In the genomic region with DNA sequence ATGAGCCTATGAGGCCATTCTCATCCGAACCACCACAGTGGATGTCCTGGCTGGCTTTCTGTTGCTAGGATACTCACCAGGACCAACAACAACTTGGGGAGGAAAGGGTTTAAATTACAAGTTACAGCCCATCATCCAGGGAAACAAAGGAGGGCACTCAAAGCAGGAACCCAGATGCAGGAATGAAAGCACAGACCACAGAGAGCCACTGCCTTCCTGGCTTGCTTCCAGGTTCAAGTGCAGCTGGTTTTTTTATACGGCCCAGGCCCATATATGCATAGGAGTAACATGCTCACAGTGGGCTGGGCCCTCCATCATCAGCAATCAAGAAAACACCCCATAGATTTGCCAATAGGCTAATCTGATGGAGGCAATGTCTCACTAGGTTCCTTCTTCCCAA, we compare ENCODE assay signal across 28 mouse cellular contexts. TPM values are rescaled to one million over a fixed set of nuclear protein-coding genes. Genes with fewer than 3 reads are reported as not detected.
DNase-seq lines count a peak whose midpoint lies in the region; ATAC-seq and TF ChIP-seq lines count a peak whose summit lies in the region.
"Had no signal": no experiment of that assay in that cellular context is flagged by ENCODE, and none has a peak within 500 bp of the region (broad histone marks: within the 10 kb centered on the region; RNA-seq: fewer than 3 reads in every experiment).

No protein-coding gene starts in this region.

- no peak for TF ChIP-seq CTCF in brain, embryonic 14.5 days (IDR thresholded peaks at IDR 0.05; ENCODE audit: borderline replicate concordance, extremely low read depth, insufficient read depth, insufficient read length)
- TF ChIP-seq CTCF in hindbrain, postnatal 0 days (IDR thresholded peaks at IDR 0.05; ENCODE audit: low read depth): no peak
- no peak for TF ChIP-seq CTCF in cerebellum, adult 2 months (IDR thresholded peaks at IDR 0.05; ENCODE audit: borderline replicate concordance, insufficient read depth, low read depth, low read length)

- WGBS in heart, embryonic 14.5 days: 90% methylated on average over 2 of the region's 2 CpGs
- WGBS in neural tube, embryonic 11.5 days: 85% methylated on average over 2 of the region's 2 CpGs
- 42% methylated on average over 2 of the region's 2 CpGs for WGBS in neural tube, embryonic 15.5 days
- 59% methylated on average over 2 of the region's 2 CpGs for WGBS in hindbrain, postnatal 0 days
- 73% methylated on average over 2 of the region's 2 CpGs for WGBS in cerebellum, adult 2 months

- no peak overlapping the region for H3K9ac ChIP-seq in heart, embryonic 14.5 days (ENCODE audit: low read length)
- H3K9ac ChIP-seq in neural tube, embryonic 11.5 days (ENCODE audit: low read length): no peak overlapping the region
- no peak overlapping the region for H3K9ac ChIP-seq in neural tube, embryonic 15.5 days (replicated peaks)
- H3K9ac ChIP-seq in hindbrain, postnatal 0 days (replicated peaks; ENCODE audit: low read length): no peak overlapping the region
- H3K9ac ChIP-seq: embryonic facial prominence, embryonic 12.5 days; heart, embryonic 13.5 days; hindbrain, embryonic 15.5 days; intestine, embryonic 15.5 days; limb, embryonic 15.5 days; liver, embryonic 13.5 days had no signal

- TF ChIP-seq POLR2A in brain, embryonic 14.5 days (IDR thresholded peaks at IDR 0.05; ENCODE audit: borderline replicate concordance, extremely low read depth, insufficient read depth, insufficient read length, poor library complexity, severe bottlenecking): no peak
- TF ChIP-seq POLR2A in cerebellum, adult 2 months (IDR thresholded peaks at IDR 0.05; ENCODE audit: borderline replicate concordance, insufficient read depth, low read length): no peak

- DNase-seq in heart, adult 9 months (ENCODE audit: low spot score in 2 of 2): no peak
- DNase-seq in neural tube, embryonic 11.5 days (ENCODE audit: low spot score): no peak
- peak; percentile 70 for DNase-seq in brain, embryonic 14.5 days (ENCODE audit: low read depth)
- DNase-seq in hindbrain, postnatal 0 days (ENCODE audit: low spot score): no peak
- no peak for DNase-seq in cerebellum, adult 2 months
- DNase-seq: adrenal gland, adult 8-10 months; cerebellum, adult 9-10 months; embryo, embryonic 11 days; heart, adult 2 months; heart, postnatal 14 days; kidney, adult 2 months; kidney, postnatal 36 days; liver, embryonic 13.5 days; lung, adult 2 months; lung, postnatal 10 days; thymus, postnatal 4 days had no signal

- 0 out of 2 replicates have a peak, but pooled peaks have one; percentile 27 for ATAC-seq in heart, embryonic 14.5 days (ENCODE audit: insufficient number of reproducible peaks, insufficient read depth, low FRiP score, low read depth)
- ATAC-seq in neural tube, embryonic 11.5 days (ENCODE audit: insufficient read depth, low FRiP score, low TSS enrichment): peak; percentile 58; the same call in 1 of the 2 replicates
- no peak for ATAC-seq in neural tube, embryonic 15.5 days (ENCODE audit: low FRiP score)
- peak; percentile 29; the same call in 1 of the 2 replicates for ATAC-seq in hindbrain, postnatal 0 days
- no peak for ATAC-seq in megakaryocyte, adult 5-6 weeks (ENCODE audit: poor library complexity, severe bottlenecking)
- ATAC-seq: CD4-positive, CD25-positive, alpha-beta regulatory T cell, adult 4 months; intestine, embryonic 15.5 days had no signal

- no peaks in the 10 kb centered on the region for H3K27me3 ChIP-seq in heart, embryonic 14.5 days (ENCODE audit: control insufficient read depth, insufficient read depth, low read length)
- no peaks in the 10 kb centered on the region for H3K27me3 ChIP-seq in neural tube, embryonic 11.5 days (ENCODE audit: control insufficient read depth, insufficient read depth, low read length)
- H3K27me3 ChIP-seq in neural tube, embryonic 15.5 days (replicated peaks): no peaks in the 10 kb centered on the region
- no peaks in the 10 kb centered on the region for H3K27me3 ChIP-seq in hindbrain, postnatal 0 days (ENCODE audit: insufficient read depth, low read length)
- H3K27me3 ChIP-seq in cerebellum, adult 2 months (ENCODE audit: control insufficient read depth, insufficient read depth, low read length): no peaks in the 10 kb centered on the region
- H3K27me3 ChIP-seq: embryonic facial prominence, embryonic 12.5 days; heart, embryonic 13.5 days; hindbrain, embryonic 15.5 days; intestine, embryonic 15.5 days; liver, embryonic 13.5 days had no signal

- no peak overlapping the region for H3K27ac ChIP-seq in heart, embryonic 14.5 days (replicated peaks in 1 of 2; ENCODE audit: control insufficient read depth in 1 of 2, insufficient read depth in 1 of 2, low read depth in 2 of 2, low read length in 2 of 2)
- H3K27ac ChIP-seq in neural tube, embryonic 11.5 days (ENCODE audit: low read depth, low read length): no peak overlapping the region
- no peak overlapping the region for H3K27ac ChIP-seq in neural tube, embryonic 15.5 days (replicated peaks)
- H3K27ac ChIP-seq in hindbrain, postnatal 0 days: no peak overlapping the region
- no peak overlapping the region for H3K27ac ChIP-seq in cerebellum, adult 2 months (ENCODE audit: insufficient read depth, low read length)
- H3K27ac ChIP-seq: embryonic facial prominence, embryonic 12.5 days; heart, adult 2 months; heart, embryonic 13.5 days; hindbrain, embryonic 15.5 days; intestine, embryonic 15.5 days; layer of hippocampus, adult 2 months; limb, embryonic 10.5 days; limb, embryonic 15.5 days; liver, embryonic 13.5 days; midbrain, embryonic 10.5 days had no signal

- no peaks in the 10 kb centered on the region for H3K9me3 ChIP-seq in heart, embryonic 14.5 days (ENCODE audit: control insufficient read depth, low read length)
- H3K9me3 ChIP-seq in neural tube, embryonic 11.5 days (ENCODE audit: control insufficient read depth, low read length): no peaks in the 10 kb centered on the region
- H3K9me3 ChIP-seq in neural tube, embryonic 15.5 days (replicated peaks): no peaks in the 10 kb centered on the region
- H3K9me3 ChIP-seq in hindbrain, postnatal 0 days (ENCODE audit: low read length): no peaks in the 10 kb centered on the region
- H3K9me3 ChIP-seq: embryonic facial prominence, embryonic 12.5 days; heart, embryonic 13.5 days; hindbrain, embryonic 15.5 days; intestine, embryonic 15.5 days; limb, embryonic 10.5 days; limb, embryonic 15.5 days; liver, embryonic 13.5 days; midbrain, embryonic 10.5 days had no signal

- no peak overlapping the region for H3K4me2 ChIP-seq in heart, embryonic 14.5 days (ENCODE audit: low read length)
- no peak overlapping the region for H3K4me2 ChIP-seq in neural tube, embryonic 11.5 days (ENCODE audit: low read depth)
- no peak overlapping the region for H3K4me2 ChIP-seq in neural tube, embryonic 15.5 days
- no peak overlapping the region for H3K4me2 ChIP-seq in hindbrain, postnatal 0 days (ENCODE audit: low read depth, low read length)
- H3K4me2 ChIP-seq: embryonic facial prominence, embryonic 12.5 days; heart, embryonic 13.5 days; hindbrain, embryonic 15.5 days; intestine, embryonic 15.5 days; limb, embryonic 15.5 days; liver, embryonic 13.5 days had no signal

- no peak overlapping the region for H3K4me3 ChIP-seq in heart, embryonic 14.5 days (ENCODE audit: control insufficient read depth in 1 of 2, insufficient read depth in 1 of 2, low read depth in 1 of 2, low read length in 2 of 2)
- no peak overlapping the region for H3K4me3 ChIP-seq in neural tube, embryonic 11.5 days (ENCODE audit: low read depth, low read length)
- H3K4me3 ChIP-seq in neural tube, embryonic 15.5 days (replicated peaks): no peak overlapping the region
- H3K4me3 ChIP-seq in hindbrain, postnatal 0 days (ENCODE audit: low read length): no peak overlapping the region
- no peak overlapping the region for H3K4me3 ChIP-seq in cerebellum, adult 2 months (replicated peaks; ENCODE audit: insufficient read depth, low read depth, low read length)
- H3K4me3 ChIP-seq: embryonic facial prominence, embryonic 12.5 days; heart, adult 2 months; heart, embryonic 13.5 days; hindbrain, embryonic 15.5 days; intestine, embryonic 15.5 days; layer of hippocampus, adult 2 months; limb, embryonic 10.5 days; limb, embryonic 15.5 days; liver, embryonic 13.5 days; midbrain, embryonic 10.5 days had no signal

- H3K4me1 ChIP-seq in heart, embryonic 14.5 days (ENCODE audit: control insufficient read depth in 2 of 2, insufficient read depth in 2 of 2, low read length in 2 of 2): peaks cover 0 to 4% of the 10 kb centered on the region in 2 experiments; a peak in 1 of 4 replicates
- no peaks in the 10 kb centered on the region; the same call in 1 of the 2 replicates for H3K4me1 ChIP-seq in neural tube, embryonic 11.5 days (ENCODE audit: control insufficient read depth, insufficient read depth, low read length)
- peaks cover 9% of the 10 kb centered on the region; the same call in 1 of the 2 replicates for H3K4me1 ChIP-seq in neural tube, embryonic 15.5 days
- no peaks in the 10 kb centered on the region for H3K4me1 ChIP-seq in hindbrain, postnatal 0 days (ENCODE audit: insufficient read depth, low read length)
- H3K4me1 ChIP-seq in cerebellum, adult 2 months (ENCODE audit: control insufficient read depth, insufficient read depth, low read length): peaks cover 2% of the 10 kb centered on the region; the same call in 1 of the 2 replicates
- H3K4me1 ChIP-seq: embryonic facial prominence, embryonic 12.5 days; intestine, embryonic 15.5 days; limb, embryonic 10.5 days had no signal

- peaks cover 34% of the 10 kb centered on the region for H3K36me3 ChIP-seq in heart, embryonic 14.5 days (ENCODE audit: control insufficient read depth, insufficient read depth, low read length)
- H3K36me3 ChIP-seq in neural tube, embryonic 11.5 days (ENCODE audit: control insufficient read depth, insufficient read depth, low read length): peaks cover 5% of the 10 kb centered on the region; the same call in 1 of the 2 replicates
- H3K36me3 ChIP-seq in neural tube, embryonic 15.5 days: peaks cover 19% of the 10 kb centered on the region
- H3K36me3 ChIP-seq in hindbrain, postnatal 0 days (ENCODE audit: insufficient read depth, low read length): peaks cover 8% of the 10 kb centered on the region; the same call in 1 of the 2 replicates

RNA-seq across cellular contexts. Expression of a gene that starts 15.4 kb away (rescaled TPM):
- polyA plus RNA-seq in heart, embryonic 14.5 days (2014; fragmentation: Nextera tagmentation; extraction: Ambion mirVana): 39.7 and 49.9 TPM in 2 replicates
- polyA plus RNA-seq in neural tube, embryonic 11.5 days (2014; fragmentation: Nextera tagmentation; extraction: Ambion mirVana): 75.5 and 80.6 TPM in 2 replicates
- polyA plus RNA-seq in neural tube, embryonic 15.5 days (2015; fragmentation: Nextera tagmentation; extraction: Ambion mirVana): 47.8 and 60.8 TPM in 2 replicates
- 19.2 and 20.4 TPM in 2 replicates for polyA plus RNA-seq in brain, embryonic 14.5 days (2012; rRNA removed)
- total RNA-seq in hindbrain, postnatal 0 days (2014; rRNA removed): 13.1 and 14.4 TPM in 2 replicates
- 39.0 and 39.1 TPM in 2 replicates for polyA plus RNA-seq in hindbrain, postnatal 0 days (2015; fragmentation: Nextera tagmentation; extraction: Ambion mirVana)
- total RNA-seq in megakaryocyte, adult 5-6 weeks (2015): 38.6 and 42.3 TPM in 2 replicates
- total RNA-seq in megakaryocyte, adult 5-6 weeks (2017): 43.4 and 56.1 TPM in 2 replicates
- polyA plus RNA-seq in cerebellum, adult 2 months (2012; rRNA removed): 23.0 and 27.2 TPM in 2 replicates

Comparison
In these comparisons a context has a peak if more than half of its experiments do, and no peak if none do; other contexts are left out.
1. ATAC-seq: peak in heart, embryonic 14.5 days (single experiment), neural tube, embryonic 11.5 days (single experiment) and hindbrain, postnatal 0 days (single experiment); none in neural tube, embryonic 15.5 days (single experiment) and megakaryocyte, adult 5-6 weeks (single experiment).